Mouse (Mus musculus) stomach, embryonic 16.5 days (tissue): ENCODE results near the gene Tspan6. TPM values are rescaled to one million over a fixed set of nuclear protein-coding genes. Genes with fewer than 3 reads are reported as not detected.
A peak's percentile ranks its signal among the peaks of the same experiment; 100 is the strongest.

Experiments used
- ATAC-seq: fragments of 200-750 bp; cut with Nextera tagmentation; 2 replicates; pipeline ENCODE4 v1.8.0; 2017; ENCODE audit warnings: moderate number of reproducible peaks, moderate TSS enrichment; ENCODE audit not compliant: insufficient read depth, low FRiP score
- H3K27ac ChIP-seq: fragments of 300-500 bp; sonication (generic); 2 replicates; pipeline ENCODE4 v1.5.1; 2014; ENCODE audit warnings: low read length
- H3K27me3 ChIP-seq: fragments of 300-500 bp; sonication (generic); 2 replicates; pipeline ENCODE4 v1.6.1; 2014; ENCODE audit warnings: low read length, control low read depth, mixed read lengths; ENCODE audit not compliant: control insufficient read depth, insufficient read depth
- H3K36me3 ChIP-seq: fragments of 300-500 bp; sonication (generic); 2 replicates; pipeline ENCODE4 v1.6.1; 2014; ENCODE audit warnings: low read length; ENCODE audit not compliant: control insufficient read depth, insufficient read depth
- H3K4me1 ChIP-seq: fragments of 300-500 bp; sonication (generic); 2 replicates; pipeline ENCODE4 v1.6.1; 2014; ENCODE audit warnings: low read length, control low read depth, mixed read lengths; ENCODE audit not compliant: control insufficient read depth, insufficient read depth
- H3K4me2 ChIP-seq: fragments of 300-500 bp; sonication (generic); 2 replicates; pipeline ENCODE4 v1.6.1; 2014; ENCODE audit warnings: low read depth, low read length, mixed read lengths
- H3K4me3 ChIP-seq: fragments of 300-500 bp; sonication (generic); replicated peaks from 2 replicates; pipeline ENCODE4 v1.5.1; 2014; ENCODE audit warnings: mild to moderate bottlenecking, low read length
- H3K9ac ChIP-seq: fragments of 300-500 bp; sonication (generic); 2 replicates; pipeline ENCODE4 v1.6.1; 2014; ENCODE audit warnings: low read length
- H3K9me3 ChIP-seq: fragments of 300-500 bp; sonication (generic); replicated peaks from 2 replicates; pipeline ENCODE4 v1.6.1; 2016; ENCODE audit warnings: low read length, control low read depth; ENCODE audit not compliant: control insufficient read depth
- WGBS: fragments of 180-500 bp; shearing (Covaris S2); extraction: QIAGEN DNeasy Blood & Tissue Kit; methylation state at CpG from one replicate; pipeline ENCODE4 v1.1.7; 2014; 5-methylcytosine and 5-hydroxymethylcytosine counted together
- polyA plus RNA-seq: library from polyadenylated mRNA; unstranded; fragments of >200 nt; fragmentation: Nextera tagmentation; extraction: Ambion mirVana; gene quantifications from 2 replicates; pipeline ENCODE4 v1.2.1, GENCODE M21; 2015

The Tspan6 gene
- polyA plus RNA-seq, 1 experiment from 2014 or later: 114 TPM

DNA sequence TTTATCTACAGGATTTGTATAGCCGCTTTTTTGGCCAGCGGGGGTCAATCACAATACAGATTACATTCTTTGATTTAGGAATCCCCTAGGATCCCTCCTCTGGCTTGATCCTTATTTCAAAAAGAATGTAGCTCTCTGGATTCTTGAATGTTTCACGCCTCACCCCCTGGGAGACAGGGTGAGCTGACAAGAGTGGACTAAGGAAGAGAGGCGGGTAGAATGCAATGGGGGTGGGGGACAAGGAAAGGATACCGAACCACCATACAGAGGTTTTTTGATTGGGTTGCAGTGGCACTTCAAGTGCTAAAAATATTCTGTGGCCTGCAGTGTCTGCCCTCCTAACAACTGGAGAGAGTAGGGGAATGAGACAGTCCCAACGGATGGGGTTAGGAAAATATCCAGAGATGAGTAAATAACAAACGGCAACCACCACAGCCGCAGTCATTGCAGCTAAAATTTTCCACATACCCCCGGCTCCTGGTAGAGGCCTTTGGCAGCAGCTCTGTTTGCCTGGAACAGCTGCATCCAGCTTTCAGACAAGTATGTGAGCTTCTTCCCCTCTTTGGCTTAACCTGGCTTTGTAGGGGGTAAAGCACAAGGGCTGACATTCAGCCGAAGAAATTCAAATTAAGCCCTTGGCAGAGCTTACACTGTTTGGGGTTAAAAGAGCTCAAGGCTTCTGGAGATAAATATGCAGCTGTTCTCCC is 13.3 kb upstream of the Tspan6 start:
- H3K9ac ChIP-seq: no peak overlapping the region
- 42% methylated on average over 10 of the region's 10 CpGs for WGBS
- H3K4me3 ChIP-seq: no peak overlapping the region
- no peaks in the 10 kb centered on the region; the same call in 1 of the 2 replicates for H3K4me1 ChIP-seq
- no peaks in the 10 kb centered on the region for H3K9me3 ChIP-seq
- no peaks in the 10 kb centered on the region; the same call in 1 of the 2 replicates for H3K27me3 ChIP-seq
- ATAC-seq: peak; percentile 63
- H3K36me3 ChIP-seq: no peaks in the 10 kb centered on the region
- H3K27ac ChIP-seq: peak overlapping the region; percentile 55; the same call in 1 of the 2 replicates
- H3K4me2 ChIP-seq: no peak overlapping the region

DNA sequence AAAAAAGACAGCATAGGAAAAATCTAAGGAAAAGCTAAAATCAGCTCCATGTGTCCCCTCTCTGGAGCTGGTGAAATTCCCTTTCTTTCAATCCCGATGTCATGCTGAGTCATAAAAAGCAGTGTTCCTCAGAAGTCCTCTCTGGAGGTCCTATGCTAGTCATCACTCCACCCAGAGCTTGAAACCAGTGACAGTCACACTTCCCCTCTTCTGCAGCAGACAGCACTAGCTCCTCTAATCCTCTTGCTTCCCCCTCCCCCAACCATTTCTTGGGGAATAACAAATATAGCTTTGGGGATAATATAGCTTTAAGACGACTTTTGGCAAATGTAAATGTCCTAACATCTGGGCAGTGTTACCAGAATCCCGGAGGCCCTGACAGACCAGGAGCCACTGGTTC is 10.0 kb upstream of the Tspan6 start, which contains the start of gene Srpx2:
Srpx2 (plus strand) TSS at position 166 of the 400 bp plus-strand sequence.
- WGBS: 37% methylated on average over 3 of the region's 3 CpGs
- H3K4me3 ChIP-seq: peak within 1 kb of the TSS; percentile 22
- H3K9ac ChIP-seq: no peak within 1 kb of the TSS
- no peaks in the 10 kb centered on the region for H3K9me3 ChIP-seq
- ATAC-seq: no peak
- no peak within 1 kb of the TSS for H3K27ac ChIP-seq
- H3K4me2 ChIP-seq: 0 out of 2 replicates have a peak within 1 kb of the TSS, but pooled peaks have one; percentile 21
- H3K36me3 ChIP-seq: no peaks in the 10 kb centered on the region
- no peaks in the 10 kb centered on the region; the same call in 1 of the 2 replicates for H3K27me3 ChIP-seq
- H3K4me1 ChIP-seq: no peaks in the 10 kb centered on the region

DNA sequence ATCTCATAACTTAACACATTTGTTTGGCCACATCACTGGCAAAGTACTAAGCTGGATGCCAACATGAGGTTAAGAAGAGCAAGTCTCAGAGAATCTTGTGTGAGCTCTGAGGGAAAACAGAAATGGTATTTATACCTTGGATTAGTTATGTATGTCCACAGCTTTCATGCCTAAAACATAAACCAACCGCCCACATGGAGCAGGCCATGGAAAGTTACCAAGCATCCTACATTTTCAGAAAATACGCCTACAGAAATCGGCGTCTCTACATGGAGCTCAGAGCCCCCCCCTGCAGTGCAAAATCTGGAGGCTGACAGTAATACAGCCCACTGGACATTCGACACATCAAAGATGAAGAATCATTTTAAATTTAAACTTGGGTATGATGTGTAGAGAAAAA is 10.1 kb downstream of the Tspan6 start:
- H3K4me2 ChIP-seq: no peak overlapping the region
- no peak overlapping the region for H3K9ac ChIP-seq
- H3K27me3 ChIP-seq: no peaks in the 10 kb centered on the region
- no peak overlapping the region for H3K4me3 ChIP-seq
- no peaks in the 10 kb centered on the region for H3K4me1 ChIP-seq
- H3K9me3 ChIP-seq: no peaks in the 10 kb centered on the region
- WGBS: 85% methylated on average over 5 of the region's 5 CpGs
- H3K36me3 ChIP-seq: no peaks in the 10 kb centered on the region
- no peak for ATAC-seq
- no peak overlapping the region for H3K27ac ChIP-seq

DNA sequence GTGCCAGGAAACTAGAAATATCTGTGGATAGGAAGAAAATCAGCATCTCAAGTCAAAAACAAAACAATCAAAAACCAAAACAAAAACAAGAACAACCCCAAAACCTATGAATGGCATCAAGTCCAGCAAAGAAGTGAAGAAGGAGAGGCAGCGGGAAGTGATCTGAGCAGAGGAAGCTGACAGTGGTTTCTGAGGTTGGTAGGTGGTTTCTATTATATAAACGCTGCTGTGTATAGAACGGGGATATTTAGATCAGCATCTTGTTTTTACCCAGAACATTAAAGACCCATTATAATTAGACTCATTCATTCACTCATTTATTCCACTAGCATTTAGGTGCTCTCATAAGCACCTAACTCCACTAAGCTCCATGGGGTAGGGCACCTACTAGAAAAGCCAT is 10.9 kb downstream of the Tspan6 start:
- ATAC-seq: no peak
- Histone ChIP-seq H3K27ac (no peak overlapping the region), H3K36me3 (no peaks in the 10 kb centered on the region), H3K4me1 (no peaks in the 10 kb centered on the region), H3K27me3 (no peaks in the 10 kb centered on the region), H3K9me3 (no peaks in the 10 kb centered on the region), H3K9ac (no peak overlapping the region), H3K4me2 (no peak overlapping the region), H3K4me3 (no peak overlapping the region)
- 85% methylated on average over 3 of the region's 3 CpGs for WGBS

DNA sequence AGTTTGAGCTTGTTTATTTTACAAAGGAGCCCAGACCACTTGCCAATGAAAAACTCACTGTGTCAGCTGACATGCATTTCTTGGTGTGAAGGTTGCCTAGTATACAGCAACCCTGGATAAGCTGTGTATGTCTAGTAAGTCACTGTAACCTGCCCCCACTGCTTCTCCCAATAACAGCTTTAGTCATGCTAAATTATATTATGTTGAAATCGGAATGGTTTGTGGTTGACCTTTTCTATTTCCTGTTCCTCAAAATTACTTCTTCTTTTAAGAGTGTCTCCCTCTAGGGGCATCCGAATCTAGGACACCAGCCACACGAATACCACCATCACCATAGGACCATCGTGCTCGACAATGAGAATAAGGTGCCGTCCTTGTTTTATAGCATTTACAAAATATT is 28.5 kb downstream of the Tspan6 start:
- Histone ChIP-seq H3K4me1 (no peaks in the 10 kb centered on the region), H3K9ac (no peak overlapping the region), H3K4me3 (no peak overlapping the region), H3K27ac (no peak overlapping the region), H3K27me3 (no peaks in the 10 kb centered on the region), H3K9me3 (no peaks in the 10 kb centered on the region), H3K36me3 (no peaks in the 10 kb centered on the region), H3K4me2 (no peak overlapping the region)
- 86% methylated on average over 6 of the region's 6 CpGs for WGBS
- no peak for ATAC-seq

DNA sequence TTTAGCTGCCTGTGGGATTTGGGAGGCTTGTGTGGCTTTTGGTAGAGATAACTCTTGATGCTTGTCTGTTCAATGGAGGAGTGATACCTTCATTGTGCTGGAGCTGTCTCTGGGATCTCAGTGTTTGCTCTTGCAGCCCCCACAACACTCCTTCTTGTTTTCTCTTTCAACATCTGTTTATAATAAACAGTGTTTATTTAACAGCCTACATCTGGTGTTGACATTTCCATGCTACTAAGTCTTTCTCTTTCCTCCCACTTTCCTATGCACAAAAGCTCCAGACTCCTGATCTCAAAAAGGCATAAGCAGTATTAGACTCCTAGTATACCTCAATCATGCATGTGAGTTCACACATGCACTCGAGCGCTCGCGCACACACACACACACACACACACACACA is 44.6 kb downstream of the Tspan6 start:
- ATAC-seq: no peak
- no peaks in the 10 kb centered on the region for H3K36me3 ChIP-seq
- no peaks in the 10 kb centered on the region for H3K9me3 ChIP-seq
- H3K4me3 ChIP-seq: no peak overlapping the region
- H3K27ac ChIP-seq: no peak overlapping the region
- no peaks in the 10 kb centered on the region for H3K4me1 ChIP-seq
- H3K9ac ChIP-seq: no peak overlapping the region
- WGBS: 90% methylated on average over 4 of the region's 4 CpGs
- H3K27me3 ChIP-seq: no peaks in the 10 kb centered on the region
- no peak overlapping the region for H3K4me2 ChIP-seq

DNA sequence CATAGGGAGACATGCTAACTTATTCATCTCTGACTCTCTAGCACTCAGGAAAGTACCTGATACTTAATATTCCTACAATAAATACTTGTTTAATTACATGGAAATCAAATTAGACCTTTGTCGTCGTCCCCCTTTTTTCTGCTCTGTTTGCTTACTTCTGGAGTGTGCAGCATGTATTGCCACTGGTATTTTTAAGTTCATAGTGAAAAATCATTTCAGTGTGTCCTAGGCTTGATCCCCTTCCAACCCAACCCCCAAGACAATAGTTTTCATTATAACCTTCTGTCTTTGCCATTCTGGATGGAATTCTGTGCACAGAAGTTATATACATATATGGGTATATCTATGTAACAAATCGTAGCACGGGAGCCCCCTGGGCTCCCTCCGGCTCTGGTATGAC is 47.5 kb downstream of the Tspan6 start, which contains the start of gene Tnmd:
Tnmd (plus strand) TSS at position 301 of the 400 bp plus-strand sequence.
- no peak for ATAC-seq
- Histone ChIP-seq H3K4me3 (no peak within 1 kb of the TSS), H3K36me3 (no peaks in the 10 kb centered on the region), H3K27me3 (no peaks in the 10 kb centered on the region), H3K4me2 (no peak within 1 kb of the TSS), H3K9me3 (no peaks in the 10 kb centered on the region), H3K27ac (no peak within 1 kb of the TSS), H3K4me1 (no peaks in the 10 kb centered on the region), H3K9ac (no peak within 1 kb of the TSS)
- WGBS: 75% methylated on average over 5 of the region's 5 CpGs

Other genes with a start within 250 kb of the Tspan6 start
- gene Pcdh19, start 209.4 kb downstream of the Tspan6 start, polyA plus RNA-seq: 3.2 and 4.2 TPM in 2 replicates
- 2.9 and 4.3 TPM in 2 replicates for gene Tnmd, start 47.4 kb downstream of the Tspan6 start, polyA plus RNA-seq
- gene Srpx2, start 10.0 kb upstream of the Tspan6 start, polyA plus RNA-seq: 8.4 and 10.5 TPM in 2 replicates
- gene Sytl4, start 83.4 kb upstream of the Tspan6 start, polyA plus RNA-seq: 6.2 and 6.7 TPM in 2 replicates
- gene Cstf2, start 160.8 kb upstream of the Tspan6 start, polyA plus RNA-seq: 35.7 and 36.5 TPM in 2 replicates